Mouse (Mus musculus) limb, embryonic 15.5 days (tissue): ENCODE results near the gene Fbxo46. TPM values are rescaled to one million over a fixed set of nuclear protein-coding genes. Genes with fewer than 3 reads are reported as not detected.

Experiments used
- microRNA counts: library from miRNA; unstranded; fragments of <30 nt; microRNA quantifications from one replicate; lab custom pipeline; 2016
- microRNA-seq: library from miRNA; unstranded; fragments of <30 nt; microRNA quantifications from one replicate; pipeline ENCODE4, GENCODE M21; 2016
- polyA plus RNA-seq: library from polyadenylated mRNA; unstranded; fragments of >200 nt; fragmentation: Nextera tagmentation; extraction: Ambion mirVana; gene quantifications from 2 replicates; pipeline ENCODE4 v1.2.1, GENCODE M21; 2015

Fbxo46 gene
- polyA plus RNA-seq, 1 experiment from 2014 or later: 16.9 TPM

MicroRNA genes within 50 kb of the gene (microRNA counts, 519-probe panel; counts per million panel counts)
- microRNA mmu-miR-330 (lab: Ali Mortazavi, UCI): 1,268 counts per million, percentile 10 among the panel's probes with 10 or more counts

Small RNA genes lying within 50 kb of the gene (microRNA-seq; reads per million reads assigned to microRNA genes)
- gene Mir3100: not detected
- 185 reads per million, percentile 57 among the genes with 10 or more reads in this experiment for gene Mir330

Other genes starting within 250 kb of the Fbxo46 start
- gene Pglyrp1, start 248.5 kb upstream of the Fbxo46 start, polyA plus RNA-seq: 2.4 and 3.2 TPM in 2 replicates
- gene Ccdc61, start 209.4 kb upstream of the Fbxo46 start, polyA plus RNA-seq: 28.0 TPM in 2 replicates
- gene Nova2, start 194.0 kb upstream of the Fbxo46 start, polyA plus RNA-seq: 0.36 and 0.68 TPM in 2 replicates
- gene Nanos2, start 132.5 kb upstream of the Fbxo46 start, polyA plus RNA-seq: not detected in 2 replicates
- 5.2 and 5.3 TPM in 2 replicates for gene Mypop, start 128.6 kb upstream of the Fbxo46 start, polyA plus RNA-seq
- 24.0 and 26.1 TPM in 2 replicates for gene Irf2bp1, start 115.8 kb upstream of the Fbxo46 start, polyA plus RNA-seq
- 3.8 and 3.9 TPM in 2 replicates for gene Foxa3, start 96.3 kb upstream of the Fbxo46 start, polyA plus RNA-seq
- gene Sympk, start 95.5 kb upstream of the Fbxo46 start, polyA plus RNA-seq: 28.8 and 32.7 TPM in 2 replicates
- not detected in 2 replicates for gene Rsph6a, start 65.2 kb upstream of the Fbxo46 start, polyA plus RNA-seq
- 15.0 and 15.5 TPM in 2 replicates for gene Dmwd, start 43.6 kb upstream of the Fbxo46 start, polyA plus RNA-seq
- gene Dmpk, start 36.0 kb upstream of the Fbxo46 start, polyA plus RNA-seq: 32.5 and 64.0 TPM in 2 replicates
- 11.5 and 13.5 TPM in 2 replicates for gene Six5, start 25.3 kb upstream of the Fbxo46 start, polyA plus RNA-seq
- gene Gm4969, start 1.5 kb upstream of the Fbxo46 start, polyA plus RNA-seq: 2.4 and 2.6 TPM in 2 replicates
- gene Qpctl, start 29.4 kb downstream of the Fbxo46 start, polyA plus RNA-seq: 13.7 and 13.8 TPM in 2 replicates
- gene Snrpd2, start 29.9 kb downstream of the Fbxo46 start, polyA plus RNA-seq: 124 and 130 TPM in 2 replicates
- gene Gipr, start 46.3 kb downstream of the Fbxo46 start, polyA plus RNA-seq: 1.0 and 1.2 TPM in 2 replicates
- gene Eml2, start 56.6 kb downstream of the Fbxo46 start, polyA plus RNA-seq: 8.7 and 12.8 TPM in 2 replicates
- gene Gpr4, start 92.7 kb downstream of the Fbxo46 start, polyA plus RNA-seq: 2.4 and 3.0 TPM in 2 replicates
- 28.4 and 31.5 TPM in 2 replicates for gene Opa3, start 108.5 kb downstream of the Fbxo46 start, polyA plus RNA-seq
- gene Vasp, start 152.0 kb downstream of the Fbxo46 start, polyA plus RNA-seq: 73.8 and 84.0 TPM in 2 replicates
- gene Ppm1n, start 160.2 kb downstream of the Fbxo46 start, polyA plus RNA-seq: 0.16 and 0.19 TPM in 2 replicates
- gene Rtn2, start 162.8 kb downstream of the Fbxo46 start, polyA plus RNA-seq: 21.4 and 48.2 TPM in 2 replicates
- 0.29 and 0.41 TPM in 2 replicates for gene Fosb, start 190.2 kb downstream of the Fbxo46 start, polyA plus RNA-seq
- 75.7 and 75.9 TPM in 2 replicates for gene Ercc1, start 224.9 kb downstream of the Fbxo46 start, polyA plus RNA-seq
- 32.9 and 34.2 TPM in 2 replicates for gene Cd3eap, start 239.6 kb downstream of the Fbxo46 start, polyA plus RNA-seq
- gene Ppp1r13l, start 239.9 kb downstream of the Fbxo46 start, polyA plus RNA-seq: 20.0 and 24.8 TPM in 2 replicates